Mouse (Mus musculus): Measurements from ENCODE around the gene Shtn1. TPM values are rescaled to one million over a fixed set of nuclear protein-coding genes. Genes with fewer than 3 reads are reported as not detected.
A peak's percentile ranks its signal among the peaks of the same experiment; 100 is the strongest.

Shtn1 gene
- polyA plus RNA-seq, 1 experiment from 2014 or later: 52.8 TPM

DNA sequence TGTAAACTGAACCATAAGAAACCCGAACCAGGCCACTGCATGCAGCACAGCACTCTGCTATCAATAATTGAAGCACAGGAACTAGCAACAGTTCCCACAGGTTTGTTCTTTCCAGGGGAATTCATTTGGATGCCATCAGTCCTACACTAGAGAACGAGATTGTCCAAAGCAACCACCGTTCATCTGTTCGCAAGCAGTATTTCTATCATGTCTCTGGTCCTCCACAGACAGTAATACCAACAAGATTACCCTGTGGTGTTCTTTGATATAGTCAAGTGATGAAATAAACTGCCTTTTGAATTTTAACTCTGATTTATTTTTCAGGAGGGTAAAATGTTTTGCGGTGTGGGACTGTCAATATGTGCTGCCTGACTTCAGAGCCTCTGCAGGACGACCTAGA, 27.0 kb downstream of the Shtn1 start:
- Histone ChIP-seq H3K27ac (replicated peaks) (no peak overlapping the region), H3K4me1 (replicated peaks) (peaks cover 4% of the 10 kb centered on the region; the same call in 1 of the 2 replicates), H3K36me3 (no peaks in the 10 kb centered on the region), H3K9ac (no peak overlapping the region), H3K9me3 (no peaks in the 10 kb centered on the region), H3K4me2 (no peak overlapping the region), H3K27me3 (no peaks in the 10 kb centered on the region), H3K4me3 (no peak overlapping the region)
- WGBS: 88% methylated on average over 6 of the region's 6 CpGs
- ATAC-seq (ENCODE audit: low FRiP score, low read depth): no peak

DNA sequence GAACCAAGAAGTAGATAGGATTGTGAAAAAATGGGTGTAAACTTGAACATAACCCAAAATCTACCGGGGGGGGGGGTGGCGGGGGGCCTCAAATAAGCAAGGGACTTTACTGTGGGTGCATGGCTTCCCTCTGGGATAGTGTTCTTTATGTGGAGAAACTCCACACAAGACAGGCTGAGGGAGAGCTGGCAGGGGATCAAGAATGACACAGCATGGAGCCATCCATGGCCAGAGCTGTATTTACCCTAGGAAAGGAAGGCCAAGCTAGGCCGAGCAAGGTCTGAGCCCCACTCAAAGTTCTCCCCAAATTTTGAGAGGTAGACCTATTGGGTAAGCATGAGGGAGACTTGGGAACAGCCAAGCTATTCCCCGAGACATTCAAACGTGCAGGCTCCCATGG, 28.4 kb downstream of the Shtn1 start:
- Histone ChIP-seq H3K9ac (no peak overlapping the region), H3K27ac (replicated peaks) (no peak overlapping the region), H3K4me1 (replicated peaks) (peaks cover 9% of the 10 kb centered on the region), H3K9me3 (no peaks in the 10 kb centered on the region), H3K4me3 (no peak overlapping the region), H3K4me2 (no peak overlapping the region), H3K36me3 (no peaks in the 10 kb centered on the region), H3K27me3 (no peaks in the 10 kb centered on the region)
- ATAC-seq (ENCODE audit: low FRiP score, low read depth): no peak
- 78% methylated on average over 5 of the region's 5 CpGs for WGBS

DNA sequence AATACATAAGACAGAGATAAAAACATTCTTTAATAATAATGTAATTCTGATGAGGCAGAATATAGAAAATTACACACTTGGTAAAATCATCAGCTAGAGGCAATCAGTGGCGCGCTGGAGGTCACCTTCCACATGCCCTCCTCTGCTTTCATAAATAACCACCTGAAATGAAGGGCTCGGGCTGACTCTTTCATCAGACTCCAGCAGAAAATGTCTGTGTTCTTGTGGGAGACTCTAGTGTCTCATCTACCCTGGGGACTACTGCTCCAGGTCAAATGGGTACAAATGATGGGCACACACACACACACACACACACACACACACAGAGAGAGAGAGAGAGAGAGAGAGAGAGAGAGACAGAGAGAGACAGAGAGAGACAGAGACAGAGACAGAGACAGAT, 34.8 kb downstream of the Shtn1 start:
- Histone ChIP-seq H3K9me3 (no peaks in the 10 kb centered on the region), H3K27ac (replicated peaks) (no peak overlapping the region), H3K4me3 (no peak overlapping the region), H3K4me2 (no peak overlapping the region), H3K9ac (no peak overlapping the region), H3K4me1 (replicated peaks) (peaks cover 9% of the 10 kb centered on the region), H3K27me3 (no peaks in the 10 kb centered on the region), H3K36me3 (peaks cover 7% of the 10 kb centered on the region)
- WGBS: 83% methylated on average over 3 of the region's 3 CpGs
- no peak for ATAC-seq (ENCODE audit: low FRiP score, low read depth)

DNA sequence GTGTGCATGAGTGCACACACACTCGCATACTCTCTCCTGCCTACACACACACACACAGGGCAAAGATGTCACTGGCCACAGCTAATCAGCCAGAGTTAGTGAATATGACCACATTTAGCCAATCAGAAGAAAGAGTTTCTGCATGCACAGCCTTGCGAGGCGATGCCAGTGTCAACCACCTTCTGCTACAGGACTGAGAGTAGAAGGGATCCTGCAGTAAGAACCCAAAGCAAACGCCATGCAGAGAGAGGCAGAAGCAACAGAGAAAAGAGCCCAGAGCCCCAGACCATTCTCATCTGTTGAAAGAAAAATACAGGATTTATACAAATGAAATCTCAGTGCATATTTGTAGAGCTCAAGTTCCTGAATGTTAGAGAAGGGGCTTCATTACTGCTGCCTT, 37.1 kb downstream of the Shtn1 start:
- H3K4me2 ChIP-seq: no peak overlapping the region
- H3K36me3 ChIP-seq: peaks cover 17% of the 10 kb centered on the region
- H3K27ac ChIP-seq (replicated peaks): no peak overlapping the region
- no peak overlapping the region for H3K4me3 ChIP-seq
- H3K9me3 ChIP-seq: no peaks in the 10 kb centered on the region
- no peak for ATAC-seq (ENCODE audit: low FRiP score, low read depth)
- no peak overlapping the region for H3K9ac ChIP-seq
- H3K4me1 ChIP-seq (replicated peaks): peaks cover 4% of the 10 kb centered on the region
- 79% methylated on average over 4 of the region's 4 CpGs for WGBS
- H3K27me3 ChIP-seq: no peaks in the 10 kb centered on the region

DNA sequence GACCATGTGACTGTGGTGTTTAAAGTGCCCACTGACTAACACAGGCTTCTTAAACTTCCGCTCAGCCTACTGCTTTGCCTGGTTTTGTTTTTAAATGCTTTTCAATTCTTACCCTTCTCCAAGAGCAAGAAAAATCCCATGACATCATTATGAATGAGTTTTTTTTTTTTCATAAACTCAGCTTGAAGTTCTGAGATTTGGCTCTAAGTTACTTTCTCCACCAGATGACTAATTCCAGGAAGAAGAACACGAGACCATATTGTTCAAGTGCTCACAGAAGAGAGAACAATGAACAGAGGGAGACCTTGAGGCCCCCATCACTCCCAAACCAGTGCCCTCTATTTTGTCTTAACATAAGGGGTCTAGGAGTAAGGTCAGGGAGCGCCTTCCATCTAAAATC, 39.1 kb downstream of the Shtn1 start:
- H3K4me1 ChIP-seq (replicated peaks): no peaks in the 10 kb centered on the region
- no peak overlapping the region for H3K9ac ChIP-seq
- peaks cover 20% of the 10 kb centered on the region for H3K36me3 ChIP-seq
- H3K27me3 ChIP-seq: no peaks in the 10 kb centered on the region
- WGBS: 64% methylated on average over 3 of the region's 3 CpGs
- H3K4me2 ChIP-seq: no peak overlapping the region
- H3K27ac ChIP-seq (replicated peaks): no peak overlapping the region
- H3K4me3 ChIP-seq: no peak overlapping the region
- no peaks in the 10 kb centered on the region for H3K9me3 ChIP-seq
- no peak for ATAC-seq (ENCODE audit: low FRiP score, low read depth)

DNA sequence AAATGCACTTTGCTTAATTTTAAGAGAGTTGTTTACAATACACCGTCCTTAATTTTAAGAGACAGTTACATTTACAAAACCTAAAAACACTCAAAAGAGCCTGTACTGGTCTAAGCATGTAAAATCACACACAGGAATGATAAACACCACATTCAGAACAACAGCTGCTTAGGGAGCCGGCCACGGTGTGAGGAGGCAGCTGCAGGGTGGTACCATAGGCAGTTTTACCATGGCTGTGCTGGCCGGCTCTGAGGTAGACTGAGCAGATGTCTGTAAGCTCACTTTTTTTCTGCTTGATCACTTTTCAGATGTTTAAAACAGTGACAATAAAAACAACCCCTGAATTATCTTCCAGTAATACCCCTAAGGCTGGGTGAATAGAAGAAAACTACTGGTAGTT, 42.7 kb downstream of the Shtn1 start:
- WGBS: 68% methylated on average over 4 of the region's 4 CpGs

DNA sequence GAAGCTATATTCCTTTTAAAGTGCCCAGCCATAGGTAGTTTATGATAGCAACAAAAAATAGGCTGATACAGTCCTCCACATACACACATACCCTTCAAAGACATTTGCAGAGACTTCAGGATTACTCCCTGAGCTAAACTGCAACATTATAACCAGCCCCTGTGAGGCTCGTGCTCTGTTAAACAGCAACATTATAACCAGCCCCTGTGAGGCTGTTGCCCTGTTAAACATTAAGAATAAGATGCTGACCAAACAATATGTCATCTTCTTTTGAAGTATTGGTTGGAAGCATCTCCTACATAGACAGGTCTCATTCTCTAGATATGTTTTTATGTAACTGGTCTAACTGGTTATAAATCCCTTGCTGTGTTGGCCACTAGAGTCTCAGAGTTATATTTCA, 45.7 kb downstream of the Shtn1 start:
- 0 out of 2 replicates have a peak, but pooled peaks cover 4% of the 10 kb centered on the region for H3K4me1 ChIP-seq (replicated peaks)
- no peaks in the 10 kb centered on the region for H3K27me3 ChIP-seq
- no peak overlapping the region for H3K4me2 ChIP-seq
- no peak overlapping the region for H3K4me3 ChIP-seq
- no peak for ATAC-seq (ENCODE audit: low FRiP score, low read depth)
- H3K27ac ChIP-seq (replicated peaks): no peak overlapping the region
- no peaks in the 10 kb centered on the region for H3K9me3 ChIP-seq
- H3K36me3 ChIP-seq: peaks cover 28% of the 10 kb centered on the region
- 86% methylated on average over 1 of the region's 1 CpGs for whole genome bisulfite sequencing
- H3K9ac ChIP-seq: no peak overlapping the region

More for the DNA sequence above, 42.7 kb downstream of the Shtn1 start:
- no peak overlapping the region for H3K4me3 ChIP-seq
- peaks cover 27% of the 10 kb centered on the region for H3K36me3 ChIP-seq
- H3K4me2 ChIP-seq: no peak overlapping the region
- H3K9me3 ChIP-seq: no peaks in the 10 kb centered on the region
- H3K27ac ChIP-seq (replicated peaks): no peak overlapping the region
- H3K27me3 ChIP-seq: no peaks in the 10 kb centered on the region
- ATAC-seq (ENCODE audit: low FRiP score, low read depth): no peak
- H3K9ac ChIP-seq: no peak overlapping the region
- 0 out of 2 replicates have a peak, but pooled peaks cover 4% of the 10 kb centered on the region for H3K4me1 ChIP-seq (replicated peaks)

DNA sequence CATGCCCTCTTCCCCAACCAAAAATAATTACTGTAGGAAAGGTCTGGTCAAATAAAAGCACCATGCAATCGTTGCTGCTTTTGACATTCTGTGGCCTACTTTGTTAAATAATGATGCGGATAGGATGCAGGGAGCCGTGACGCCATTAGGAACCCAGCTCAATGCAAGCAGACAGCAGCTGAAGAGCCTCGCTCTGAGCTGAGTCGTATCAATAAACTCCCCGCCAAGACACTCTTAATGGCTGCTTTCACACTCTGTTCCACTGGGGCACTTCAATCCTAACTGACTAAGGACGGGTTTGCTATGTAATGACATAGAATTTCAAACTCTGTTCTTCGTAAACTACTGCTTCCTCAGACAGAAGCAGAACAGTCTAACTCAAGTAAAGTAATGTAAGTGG, 46.9 kb downstream of the Shtn1 start:
- H3K4me1 ChIP-seq (replicated peaks): 0 out of 2 replicates have a peak, but pooled peaks cover 4% of the 10 kb centered on the region
- H3K36me3 ChIP-seq: peaks cover 20% of the 10 kb centered on the region
- WGBS: 41% methylated on average over 9 of the region's 9 CpGs
- H3K4me3 ChIP-seq: no peak overlapping the region
- no peaks in the 10 kb centered on the region for H3K27me3 ChIP-seq
- H3K27ac ChIP-seq (replicated peaks): no peak overlapping the region
- H3K9ac ChIP-seq: no peak overlapping the region
- H3K4me2 ChIP-seq: no peak overlapping the region
- 0 out of 2 replicates have a peak, but pooled peaks have one; percentile 51 for ATAC-seq (ENCODE audit: low FRiP score, low read depth)
- H3K9me3 ChIP-seq: no peaks in the 10 kb centered on the region

DNA sequence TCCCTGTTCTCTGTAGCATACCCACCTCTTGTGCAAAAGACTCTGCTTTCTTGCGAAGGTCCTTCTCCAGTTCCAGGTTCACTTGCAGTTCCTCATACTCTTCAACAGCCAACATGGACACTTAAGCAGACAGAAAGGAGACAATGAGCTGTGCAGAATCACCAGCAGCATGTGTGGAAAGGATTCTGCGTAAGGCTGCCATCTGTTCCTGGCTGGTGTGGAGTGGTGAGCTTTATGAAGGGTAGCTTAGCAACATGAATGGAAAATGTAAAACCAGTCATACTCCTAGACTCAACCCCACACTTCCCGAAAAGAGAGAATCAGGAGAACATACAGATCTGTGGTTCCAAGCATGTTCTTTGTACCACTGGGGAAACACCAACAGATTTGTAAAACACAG, 47.8 kb downstream of the Shtn1 start:
- Histone ChIP-seq H3K4me1 (replicated peaks) (0 out of 2 replicates have a peak, but pooled peaks cover 4% of the 10 kb centered on the region), H3K9me3 (no peaks in the 10 kb centered on the region), H3K36me3 (peaks cover 17% of the 10 kb centered on the region), H3K27ac (replicated peaks) (no peak overlapping the region), H3K4me2 (no peak overlapping the region), H3K4me3 (no peak overlapping the region), H3K27me3 (no peaks in the 10 kb centered on the region), H3K9ac (no peak overlapping the region)
- 71% methylated on average over 3 of the region's 3 CpGs for WGBS
- no peak for ATAC-seq (ENCODE audit: low FRiP score, low read depth)

DNA sequence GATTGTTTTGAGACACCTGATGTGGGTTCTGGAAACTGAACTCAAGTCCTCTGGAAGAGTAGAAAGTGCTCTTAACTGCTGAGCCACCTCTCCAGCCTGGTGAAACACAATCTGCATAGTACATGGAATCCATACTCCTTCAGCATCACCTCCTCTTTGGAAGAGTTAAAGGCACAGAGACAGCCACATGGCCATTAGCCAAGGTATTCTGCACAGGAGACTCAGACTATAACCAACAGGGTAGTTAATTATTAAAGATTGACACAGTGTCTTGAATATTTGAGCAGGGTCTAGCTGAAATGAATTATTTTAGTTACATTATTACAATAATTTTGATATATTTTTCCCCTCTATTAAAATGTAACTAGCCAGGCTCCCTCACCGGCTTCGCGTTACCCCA, 52.0 kb downstream of the Shtn1 start:
- Histone ChIP-seq H3K4me2 (no peak overlapping the region), H3K27me3 (no peaks in the 10 kb centered on the region), H3K9me3 (no peaks in the 10 kb centered on the region), H3K4me1 (replicated peaks) (0 out of 2 replicates have a peak, but pooled peaks cover under 1% of the 10 kb centered on the region), H3K27ac (replicated peaks) (no peak overlapping the region), H3K4me3 (no peak overlapping the region), H3K9ac (no peak overlapping the region), H3K36me3 (peaks cover 35% of the 10 kb centered on the region)
- 93% methylated on average over 3 of the region's 3 CpGs for WGBS
- ATAC-seq (ENCODE audit: low FRiP score, low read depth): no peak

DNA sequence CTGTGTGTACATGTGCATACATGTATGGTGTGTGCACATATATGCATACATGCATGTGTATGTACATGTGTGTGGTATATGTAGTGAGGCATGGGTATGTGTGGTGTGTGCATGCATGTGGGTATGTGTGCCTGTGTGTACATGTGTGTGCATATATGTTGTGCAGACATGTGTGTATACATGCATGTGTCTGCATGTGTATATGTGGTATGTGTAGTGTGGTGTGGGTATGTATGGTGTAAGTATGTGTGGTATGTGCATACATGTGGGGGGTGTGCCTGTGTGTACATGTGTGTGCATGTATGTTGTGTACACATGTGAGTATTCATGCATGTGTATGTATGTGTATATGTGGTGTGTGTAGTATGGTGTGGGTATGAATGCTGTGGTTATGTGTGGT, 54.3 kb downstream of the Shtn1 start:
- Histone ChIP-seq H3K4me2 (no peak overlapping the region), H3K4me3 (no peak overlapping the region), H3K9ac (no peak overlapping the region), H3K27me3 (no peaks in the 10 kb centered on the region), H3K4me1 (replicated peaks) (no peaks in the 10 kb centered on the region), H3K36me3 (peaks cover 27% of the 10 kb centered on the region), H3K27ac (replicated peaks) (no peak overlapping the region), H3K9me3 (no peaks in the 10 kb centered on the region)
- no peak for ATAC-seq (ENCODE audit: low FRiP score, low read depth)

DNA sequence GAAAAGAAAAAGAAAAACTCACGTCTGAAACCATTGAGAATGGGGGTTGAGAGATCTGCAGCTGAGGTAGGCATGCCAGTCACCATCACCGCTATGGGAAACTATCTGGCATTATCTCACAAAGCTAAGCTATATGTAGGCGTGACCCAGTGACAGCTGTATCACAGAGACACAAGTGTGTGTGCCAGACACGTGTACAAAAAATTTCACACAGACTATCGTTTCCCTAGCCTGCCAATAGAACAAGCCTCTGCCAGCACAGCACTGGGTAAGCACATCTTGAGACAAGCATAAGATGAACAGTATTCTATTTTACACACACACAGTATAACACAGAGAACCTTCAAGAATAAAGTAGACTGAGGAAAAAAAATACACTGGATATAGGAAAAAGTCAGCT, 65.1 kb downstream of the Shtn1 start:
- H3K27me3 ChIP-seq: no peaks in the 10 kb centered on the region
- peaks cover 9% of the 10 kb centered on the region; the same call in 1 of the 2 replicates for H3K4me1 ChIP-seq (replicated peaks)
- no peaks in the 10 kb centered on the region for H3K9me3 ChIP-seq
- peaks cover 14% of the 10 kb centered on the region; the same call in 1 of the 2 replicates for H3K36me3 ChIP-seq
- 70% methylated on average over 5 of the region's 5 CpGs for WGBS
- no peak overlapping the region for H3K27ac ChIP-seq (replicated peaks)
- no peak for ATAC-seq (ENCODE audit: low FRiP score, low read depth)
- no peak overlapping the region for H3K4me3 ChIP-seq
- no peak overlapping the region for H3K9ac ChIP-seq
- H3K4me2 ChIP-seq: no peak overlapping the region
